Mouse (Mus musculus): ENCODE data around the gene Fbxl13. TPM values are rescaled to one million over a fixed set of nuclear protein-coding genes. Genes with fewer than 3 reads are reported as not detected.

Fbxl13 gene
- total RNA-seq, 4 experiments from 2014 or later, result 0.19 to 0.52 (median 0.21) TPM; not detected in 1

GRCm38 (mm10) chr5:21483275-21483674, 162.2 kb downstream of the Fbxl13 start:
- DNase-seq, result no peak

GRCm38 (mm10) chr5:21482446-21483222, 162.8 kb downstream of the Fbxl13 start:
- peak; percentile 19 for DNase-seq

- no peak for DNase-seq
Measured at GRCm38 (mm10) chr5:21481521-21481920, 163.9 kb downstream of the Fbxl13 start.

- DNase-seq, result no peak
Measured at GRCm38 (mm10) chr5:21479746-21480145, 165.7 kb downstream of the Fbxl13 start.

- no peak for DNase-seq
Measured at GRCm38 (mm10) chr5:21478428-21478827, 167.0 kb downstream of the Fbxl13 start.

GRCm38 (mm10) chr5:21468100-21468499, 177.3 kb downstream of the Fbxl13 start:
- DNase-seq, result no peak

GRCm38 (mm10) chr5:21467387-21467786, 178.0 kb downstream of the Fbxl13 start:
- DNase-seq, result no peak

GRCm38 (mm10) chr5:21440833-21441530, 204.5 kb downstream of the Fbxl13 start:
- no peak for DNase-seq

- DNase-seq, result no peak
Measured at GRCm38 (mm10) chr5:21439446-21440110, 205.9 kb downstream of the Fbxl13 start.

GRCm38 (mm10) chr5:21438428-21438827, 207.0 kb downstream of the Fbxl13 start:
- no peak for DNase-seq

- DNase-seq, result no peak
Measured at GRCm38 (mm10) chr5:21436471-21436975, 208.9 kb downstream of the Fbxl13 start.

GRCm38 (mm10) chr5:21434148-21434929, 211.1 kb downstream of the Fbxl13 start:
- no peak for DNase-seq

Other genes starting within 250 kb of the Fbxl13 start
- gene Ccdc146, start 221.0 kb downstream of the Fbxl13 start, total RNA-seq (2022), result under 1 TPM in 3 of 4 experiments, not detected in 1; 0.12 to 0.37 (median 0.28) TPM
- gene Fam185a, start 220.7 kb downstream of the Fbxl13 start, total RNA-seq (2022), result 10 to 100 TPM; 14.7 to 19.2 (median 16.1) TPM
- gene Lrrc17, start 102.1 kb downstream of the Fbxl13 start, total RNA-seq (2022), result 1 to 10 TPM; 3.5 to 5.0 (median 3.9) TPM
- gene Armc10, start 179 bp upstream of the Fbxl13 start, total RNA-seq (2022), result 10 to 100 TPM; 21.3 to 23.2 (median 21.4) TPM
- 10 to 100 TPM; 43.1 to 64.5 (median 46.1) TPM for gene Napepld, start 55.8 kb upstream of the Fbxl13 start, total RNA-seq (2022)
- 100 to 1,000 TPM; 215 to 293 (median 236) TPM for gene Pmpcb, start 91.5 kb upstream of the Fbxl13 start, total RNA-seq (2022)
- 10 to 100 TPM; 25.4 to 31.8 (median 30.2) TPM for gene Dnajc2, start 139.6 kb upstream of the Fbxl13 start, total RNA-seq (2022)
- 100 to 1,000 TPM; 127 to 153 (median 141) TPM for gene Psmc2, start 139.6 kb upstream of the Fbxl13 start, total RNA-seq (2022)
- not detected for gene Slc26a5, start 220.0 kb upstream of the Fbxl13 start, total RNA-seq (2022)